Mouse (Mus musculus) spleen, adult 2 months (tissue): ENCODE measurements around the gene Chrnb2. TPM values are rescaled to one million over a fixed set of nuclear protein-coding genes. Genes with fewer than 3 reads are reported as not detected.
"Not testable (repeated sequence)": the region's sequence is repeated elsewhere in the genome, so short reads cannot be mapped to it uniquely, and the experiment has no call there.

Experiments
- DNase-seq, 2 experiments: peaks; one replicate each; pipeline versions ENCODE4 v3.0.0 to v3.0.0-alpha.2; 2012 to 2021; ENCODE audit warnings: low spot score in 2 of 2, low read depth in 1 of 2
- H3K27ac ChIP-seq: fragments of 200-500 bp; 2 replicates; pipeline ENCODE4 v1.5.1; 2012; ENCODE audit warnings: low read length, inconsistent platforms; ENCODE audit not compliant: insufficient read depth
- H3K27me3 ChIP-seq: fragments of 200-500 bp; 2 replicates; pipeline ENCODE4 v1.6.1; 2012; ENCODE audit warnings: mild to moderate bottlenecking, moderate library complexity, low read length, inconsistent platforms; ENCODE audit not compliant: control insufficient read depth, insufficient read depth
- H3K36me3 ChIP-seq: fragments of 200-500 bp; 2 replicates; pipeline ENCODE4 v1.6.1; 2012; ENCODE audit warnings: mild to moderate bottlenecking, low read length, inconsistent platforms; ENCODE audit not compliant: control insufficient read depth, insufficient read depth
- H3K4me1 ChIP-seq: fragments of 200-500 bp; 2 replicates; pipeline ENCODE4 v1.6.1; 2011; ENCODE audit warnings: inconsistent platforms; ENCODE audit not compliant: control insufficient read depth, insufficient read depth, insufficient read length
- H3K4me3 ChIP-seq: fragments of 200-500 bp; 2 replicates; pipeline ENCODE4 v1.5.1; 2011; ENCODE audit warnings: mild to moderate bottlenecking, inconsistent platforms; ENCODE audit not compliant: insufficient read depth, insufficient read length; ENCODE audit errors: extremely low read depth
- CTCF ChIP-seq: fragments of 200-500 bp; IDR thresholded peaks from 2 replicates; pipeline ENCODE4 v1.5.1; 2011; ENCODE audit warnings: mild to moderate bottlenecking, inconsistent platforms; ENCODE audit not compliant: insufficient read depth, insufficient read length, insufficient replicate concordance; ENCODE audit errors: extremely low read depth
- POLR2A ChIP-seq: fragments of 200-500 bp; IDR thresholded peaks from 2 replicates; pipeline ENCODE4 v1.6.1; 2011; ENCODE audit warnings: low read depth, low read length, inconsistent platforms
- WGBS: fragments of 180-500 bp; shearing (Covaris S2); methylation state at CpG from one replicate; pipeline ENCODE4 v1.1.7; 2018; 5-methylcytosine and 5-hydroxymethylcytosine counted together
- polyA plus RNA-seq: library from polyadenylated mRNA; depleted of rRNA; stranded (reverse); fragments of >200 nt; gene quantifications from 2 replicates; pipeline ENCODE4 v1.2.3, GENCODE M21; 2012

The Chrnb2 gene
- polyA plus RNA-seq, 1 experiment: 1.4 TPM

- 93% methylated on average over 2 of the region's 2 CpGs for WGBS
These were observed 42.3 kb upstream of the Chrnb2 start for GRCm38 (mm10) chr3:89806751-89807150.

GRCm38 (mm10) chr3:89805179-89805578, 40.7 kb upstream of the Chrnb2 start:
- H3K27me3 ChIP-seq: no peaks in the 10 kb centered on the region
- H3K27ac ChIP-seq: no peak overlapping the region
- peaks cover 12% of the 10 kb centered on the region for H3K4me1 ChIP-seq
- DNase-seq: peak in 1 of 2 experiments; percentile 1
- TF ChIP-seq POLR2A: no peak
- no peak for TF ChIP-seq CTCF
- WGBS: 93% methylated on average over 4 of the region's 4 CpGs
- no peak overlapping the region for H3K4me3 ChIP-seq
- no peaks in the 10 kb centered on the region for H3K36me3 ChIP-seq

More at GRCm38 (mm10) chr3:89806751-89807150, 42.3 kb upstream of the Chrnb2 start:
- no peaks in the 10 kb centered on the region for H3K27me3 ChIP-seq
- no peak for TF ChIP-seq CTCF
- H3K36me3 ChIP-seq: no peaks in the 10 kb centered on the region
- DNase-seq: peak in 1 of 2 experiments; percentile 3
- H3K27ac ChIP-seq: no peak overlapping the region
- H3K4me1 ChIP-seq: peaks cover 6% of the 10 kb centered on the region; the same call in 1 of the 2 replicates
- no peak overlapping the region for H3K4me3 ChIP-seq

- Histone ChIP-seq H3K27ac (no peak overlapping the region), H3K27me3 (no peaks in the 10 kb centered on the region), H3K4me1 (peaks cover 12% of the 10 kb centered on the region), H3K4me3 (no peak overlapping the region), H3K36me3 (no peaks in the 10 kb centered on the region)
- 91% methylated on average over 15 of the region's 15 CpGs for WGBS
- DNase-seq: peak in 1 of 2 experiments; percentile 2
- TF ChIP-seq CTCF: no peak
- TF ChIP-seq POLR2A: no peak
These were observed 38.4 kb upstream of the Chrnb2 start for GRCm38 (mm10) chr3:89802876-89803275.

- Histone ChIP-seq H3K27ac (peak overlapping the region; percentile 76), H3K27me3 (no peaks in the 10 kb centered on the region), H3K4me3 (no peak overlapping the region), H3K36me3 (no peaks in the 10 kb centered on the region), H3K4me1 (peaks cover 12% of the 10 kb centered on the region)
- WGBS: 0% methylated on average over 3 of the region's 3 CpGs
- TF ChIP-seq CTCF (no peak), POLR2A (no peak)
- peak; percentile 37 to 74 for DNase-seq
These were observed 37.0 kb upstream of the Chrnb2 start for GRCm38 (mm10) chr3:89801507-89801847.

GRCm38 (mm10) chr3:89800774-89801506, 36.5 kb upstream of the Chrnb2 start:
- WGBS: 71% methylated on average over 5 of the region's 5 CpGs
- Histone ChIP-seq H3K27me3 (no peaks in the 10 kb centered on the region), H3K36me3 (no peaks in the 10 kb centered on the region), H3K4me1 (peaks cover 15% of the 10 kb centered on the region), H3K4me3 (no peak overlapping the region), H3K27ac (0 out of 2 replicates have a peak overlapping the region, but pooled peaks have one; percentile 76)
- TF ChIP-seq POLR2A (no peak), CTCF (no peak)
- no peak for DNase-seq

GRCm38 (mm10) chr3:89800078-89800477, 35.6 kb upstream of the Chrnb2 start:
- not testable (repeated sequence) for H3K27me3 ChIP-seq, DNase-seq, H3K36me3 ChIP-seq, H3K27ac ChIP-seq, H3K4me3 ChIP-seq
- peaks cover 15% of the 10 kb centered on the region for H3K4me1 ChIP-seq
- 86% methylated on average over 3 of the region's 3 CpGs for WGBS

- peak in 1 of 2 experiments; percentile 1 for DNase-seq
- no peak for TF ChIP-seq POLR2A
- no peak for TF ChIP-seq CTCF
- H3K4me3 ChIP-seq: no peak overlapping the region
- no peaks in the 10 kb centered on the region for H3K36me3 ChIP-seq
- H3K27me3 ChIP-seq: no peaks in the 10 kb centered on the region
- H3K4me1 ChIP-seq: peaks cover 15% of the 10 kb centered on the region
- no peak overlapping the region for H3K27ac ChIP-seq
- WGBS: 77% methylated on average over 13 of the region's 13 CpGs
These were observed 35.0 kb upstream of the Chrnb2 start for GRCm38 (mm10) chr3:89799476-89799875.
